Mouse (Mus musculus) midbrain, embryonic 15.5 days (tissue): ENCODE results near the gene Tbccd1. TPM values are rescaled to one million over a fixed set of nuclear protein-coding genes. Genes with fewer than 3 reads are reported as not detected.

ENCODE experiments used
- ATAC-seq: fragments of 200-750 bp; cut with Nextera tagmentation; replicated peaks from 2 replicates; pipeline ENCODE4 v1.8.0; 2017; ENCODE audit warnings: moderate TSS enrichment
- H3K27ac ChIP-seq: fragments of 300-500 bp; sonication (generic); 2 replicates; pipeline ENCODE4 v1.5.1; 2015; ENCODE audit warnings: mild to moderate bottlenecking, inconsistent platforms
- H3K27me3 ChIP-seq: fragments of 300-500 bp; sonication (generic); replicated peaks from 2 replicates; pipeline ENCODE4 v1.6.1; 2015; ENCODE audit warnings: inconsistent platforms
- H3K36me3 ChIP-seq: fragments of 300-500 bp; sonication (generic); replicated peaks from 2 replicates; pipeline ENCODE4 v1.6.1; 2015; ENCODE audit warnings: inconsistent platforms
- H3K4me1 ChIP-seq: fragments of 300-500 bp; sonication (generic); 2 replicates; pipeline ENCODE4 v1.6.1; 2015; ENCODE audit warnings: inconsistent platforms
- H3K4me2 ChIP-seq: fragments of 300-500 bp; sonication (generic); 2 replicates; pipeline ENCODE4 v1.6.1; 2015; ENCODE audit warnings: inconsistent platforms, mild to moderate bottlenecking, moderate library complexity
- H3K4me3 ChIP-seq: fragments of 300-500 bp; sonication (generic); 2 replicates; pipeline ENCODE4 v1.5.1; 2015; ENCODE audit warnings: mild to moderate bottlenecking, inconsistent platforms
- H3K9ac ChIP-seq: fragments of 300-500 bp; sonication (generic); 2 replicates; pipeline ENCODE4 v1.6.1; 2015; ENCODE audit warnings: mild to moderate bottlenecking, inconsistent platforms
- H3K9me3 ChIP-seq: fragments of 300-500 bp; sonication (generic); 2 replicates; pipeline ENCODE4 v1.6.1; 2016; ENCODE audit warnings: inconsistent platforms
- WGBS: fragments of 180-500 bp; shearing (Covaris S2); methylation state at CpG from one replicate; pipeline ENCODE4 v1.1.7; 2015; ENCODE audit warnings: mixed read lengths; 5-methylcytosine and 5-hydroxymethylcytosine counted together
- polyA plus RNA-seq: library from polyadenylated mRNA; unstranded; fragments of >200 nt; fragmentation: Nextera tagmentation; extraction: Ambion mirVana; gene quantifications from 2 replicates; pipeline ENCODE4 v1.2.1, GENCODE M21; 2015

The Tbccd1 gene
- polyA plus RNA-seq, 1 experiment from 2014 or later = 22.8 TPM

DNA sequence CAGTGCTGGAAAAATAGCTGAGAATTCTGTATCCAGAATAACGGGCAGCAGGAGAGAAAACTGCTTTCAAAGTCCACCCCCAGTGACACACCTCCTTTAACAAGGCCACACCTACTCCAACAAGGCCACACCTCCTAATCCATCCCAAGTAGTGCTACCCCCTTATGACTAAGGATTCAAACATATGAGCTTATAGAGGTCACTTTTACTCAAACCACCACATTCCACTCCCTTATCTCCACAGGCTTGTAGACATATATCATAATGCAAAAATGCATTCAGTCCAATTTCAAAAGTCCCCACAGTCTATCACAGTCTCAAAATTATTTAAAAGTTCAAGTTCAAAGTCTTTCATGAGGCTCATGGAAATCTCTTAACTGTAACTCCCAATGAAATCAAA lies 9.8 kb downstream of the Tbccd1 start:
- Histone ChIP-seq H3K36me3 (no peaks in the 10 kb centered on the region), H3K4me1 (peaks cover 13% of the 10 kb centered on the region), H3K4me2 (no peak overlapping the region), H3K9ac (no peak overlapping the region), H3K4me3 (no peak overlapping the region), H3K27ac (no peak overlapping the region), H3K27me3 (no peaks in the 10 kb centered on the region), H3K9me3 (no peaks in the 10 kb centered on the region)
- no peak for ATAC-seq
- 95% methylated on average over 1 of the region's 1 CpGs for WGBS

DNA sequence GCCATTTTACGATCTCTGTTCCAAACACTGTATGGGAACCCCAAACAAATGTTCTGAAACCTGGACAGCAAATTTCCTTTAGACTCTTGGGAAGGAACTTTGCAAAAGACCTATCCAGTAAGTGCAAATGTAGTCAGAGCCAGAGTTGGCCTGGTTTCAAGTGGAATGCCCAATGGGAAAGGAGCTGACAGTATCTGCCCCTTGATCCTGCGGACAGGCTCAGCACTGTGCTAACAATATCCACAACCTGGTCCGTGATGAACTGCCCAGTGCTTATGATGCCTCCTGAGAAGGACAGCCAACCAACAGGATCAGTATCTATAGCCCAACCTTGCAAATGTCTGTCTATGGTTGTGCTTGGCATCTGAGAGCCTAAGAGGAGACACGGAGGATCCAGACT lies 12.0 kb downstream of the Tbccd1 start:
- Histone ChIP-seq H3K4me2 (no peak overlapping the region), H3K9me3 (no peaks in the 10 kb centered on the region), H3K27ac (no peak overlapping the region), H3K4me1 (peaks cover 13% of the 10 kb centered on the region), H3K4me3 (no peak overlapping the region), H3K9ac (no peak overlapping the region), H3K27me3 (no peaks in the 10 kb centered on the region), H3K36me3 (no peaks in the 10 kb centered on the region)
- no peak for ATAC-seq
- WGBS = 87% methylated on average over 4 of the region's 4 CpGs

GRCm38 (mm10) chr16:22844834-22845233 lies 12.6 kb downstream of the Tbccd1 start:
- H3K4me2 ChIP-seq = peak overlapping the region; percentile 97
- no peaks in the 10 kb centered on the region for H3K27me3 ChIP-seq
- peak overlapping the region; percentile 62 for H3K4me3 ChIP-seq
- WGBS = 80% methylated on average over 5 of the region's 5 CpGs
- H3K9ac ChIP-seq = peak overlapping the region; percentile 78
- H3K4me1 ChIP-seq = peaks cover 13% of the 10 kb centered on the region
- H3K27ac ChIP-seq = peak overlapping the region; percentile 63
- ATAC-seq = peak; percentile 38; the same call in 1 of the 2 replicates
- no peaks in the 10 kb centered on the region for H3K36me3 ChIP-seq
- H3K9me3 ChIP-seq = no peaks in the 10 kb centered on the region

GRCm38 (mm10) chr16:22844061-22844801 lies 13.2 kb downstream of the Tbccd1 start:
- Histone ChIP-seq H3K4me1 (peaks cover 13% of the 10 kb centered on the region), H3K27ac (peak overlapping the region; percentile 63), H3K27me3 (no peaks in the 10 kb centered on the region), H3K9me3 (no peaks in the 10 kb centered on the region), H3K4me2 (peak overlapping the region; percentile 97), H3K36me3 (no peaks in the 10 kb centered on the region), H3K4me3 (peak overlapping the region; percentile 62), H3K9ac (peak overlapping the region; percentile 78)
- 5% methylated on average over 25 of the region's 26 CpGs for WGBS
- ATAC-seq = peak; percentile 98

- Histone ChIP-seq H3K9me3 (no peaks in the 10 kb centered on the region), H3K27ac (no peak overlapping the region), H3K4me3 (no peak overlapping the region), H3K9ac (no peak overlapping the region), H3K27me3 (no peaks in the 10 kb centered on the region), H3K4me1 (peaks cover 13% of the 10 kb centered on the region), H3K4me2 (no peak overlapping the region), H3K36me3 (no peaks in the 10 kb centered on the region)
- WGBS = 91% methylated on average over 5 of the region's 5 CpGs
- ATAC-seq = no peak
Observed at GRCm38 (mm10) chr16:22842871-22843270, 14.6 kb downstream of the Tbccd1 start.

DNA sequence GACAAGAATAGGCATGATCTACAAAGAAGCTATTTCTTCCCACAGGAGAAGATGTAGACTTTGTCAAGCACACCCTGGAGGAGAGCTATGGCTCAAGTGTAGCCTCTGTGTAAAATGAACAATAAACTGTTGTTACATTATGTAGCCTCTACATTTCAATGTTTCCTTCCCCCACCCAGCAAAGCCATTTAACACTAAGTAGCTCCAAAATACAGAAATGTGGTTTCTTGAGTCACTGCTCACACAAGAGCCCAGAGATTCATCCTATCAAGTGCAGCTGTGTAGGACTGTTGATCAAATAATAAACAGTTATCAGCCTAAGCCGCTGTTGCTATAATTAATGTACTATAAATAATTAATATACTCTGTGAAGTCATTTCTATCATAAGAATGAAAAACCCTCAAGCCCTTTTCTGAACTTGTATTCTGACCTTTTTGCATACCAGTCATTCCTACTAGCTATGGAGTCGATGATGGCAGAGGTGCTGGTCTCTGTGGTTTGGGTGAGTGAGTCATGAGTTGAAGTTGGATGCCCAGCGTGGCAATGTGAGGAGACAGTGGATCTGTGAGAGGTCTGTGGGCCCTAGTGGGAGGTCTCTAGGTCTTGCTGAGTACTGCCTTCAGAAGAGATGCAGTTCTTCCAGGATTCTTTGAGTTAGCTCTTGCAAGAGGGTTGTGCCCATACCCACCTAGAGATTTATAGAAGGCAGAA lies 18.2 kb downstream of the Tbccd1 start:
- Histone ChIP-seq H3K4me3 (no peak overlapping the region), H3K4me1 (peaks cover 6% of the 10 kb centered on the region), H3K27ac (no peak overlapping the region), H3K9me3 (no peaks in the 10 kb centered on the region), H3K4me2 (no peak overlapping the region), H3K36me3 (no peaks in the 10 kb centered on the region), H3K27me3 (no peaks in the 10 kb centered on the region), H3K9ac (no peak overlapping the region)
- 96% methylated on average over 3 of the region's 3 CpGs for WGBS
- no peak for ATAC-seq

DNA sequence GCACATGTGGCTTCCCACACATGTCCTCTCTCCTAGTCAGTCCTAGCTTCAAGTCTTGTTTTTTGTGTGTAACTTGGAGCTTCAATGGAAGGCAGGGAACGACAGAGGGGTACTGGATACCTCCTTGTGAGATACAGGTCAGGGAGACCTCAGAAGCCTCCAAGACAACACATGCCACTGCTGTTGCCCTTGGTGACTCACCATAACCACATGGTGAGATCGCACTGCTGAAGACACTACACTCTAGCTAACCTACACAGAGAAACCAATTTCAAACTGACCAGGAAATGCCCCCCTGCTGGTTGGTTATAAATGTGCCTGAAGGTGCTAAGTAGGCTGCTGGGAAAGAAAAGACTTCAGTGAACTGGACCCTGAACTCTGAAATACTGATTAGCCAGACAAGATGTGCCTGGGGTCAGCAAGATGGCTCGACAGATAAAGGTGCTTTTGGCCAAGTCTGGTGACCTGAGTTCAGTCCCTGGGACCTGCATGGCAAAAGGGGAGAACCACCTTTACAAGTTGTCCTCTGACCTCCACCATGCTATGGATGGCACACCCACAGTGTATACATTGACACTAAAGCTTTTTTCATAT lies 24.4 kb downstream of the Tbccd1 start:
- H3K9ac ChIP-seq = no peak overlapping the region
- WGBS = 92% methylated on average over 3 of the region's 3 CpGs
- no peaks in the 10 kb centered on the region for H3K4me1 ChIP-seq
- no peak for ATAC-seq
- no peaks in the 10 kb centered on the region for H3K27me3 ChIP-seq
- no peak overlapping the region for H3K27ac ChIP-seq
- no peaks in the 10 kb centered on the region for H3K9me3 ChIP-seq
- H3K4me3 ChIP-seq = no peak overlapping the region
- H3K36me3 ChIP-seq = no peaks in the 10 kb centered on the region; the same call in 1 of the 2 replicates
- no peak overlapping the region for H3K4me2 ChIP-seq

GRCm38 (mm10) chr16:22820731-22821130 lies 36.7 kb downstream of the Tbccd1 start:
- H3K9me3 ChIP-seq = no peaks in the 10 kb centered on the region
- 47% methylated on average over 8 of the region's 8 CpGs for WGBS
- H3K4me2 ChIP-seq = no peak overlapping the region
- no peak overlapping the region for H3K4me3 ChIP-seq
- H3K36me3 ChIP-seq = peaks cover 6% of the 10 kb centered on the region; the same call in 1 of the 2 replicates
- ATAC-seq = peak; percentile 58; the same call in 1 of the 2 replicates
- H3K4me1 ChIP-seq = no peaks in the 10 kb centered on the region
- H3K27ac ChIP-seq = no peak overlapping the region
- no peaks in the 10 kb centered on the region for H3K27me3 ChIP-seq
- H3K9ac ChIP-seq = no peak overlapping the region

GRCm38 (mm10) chr16:22811477-22811876 lies 46.0 kb downstream of the Tbccd1 start, which contains the start of gene Crygs:
TSS of gene Crygs (minus strand) at chr16:22811577.
- no peaks in the 10 kb centered on the region for H3K4me1 ChIP-seq
- H3K27me3 ChIP-seq = peaks cover 15% of the 10 kb centered on the region
- H3K4me3 ChIP-seq = no peak within 1 kb of the TSS
- no peak for ATAC-seq
- no peak within 1 kb of the TSS for H3K27ac ChIP-seq
- no peak within 1 kb of the TSS for H3K9ac ChIP-seq
- 77% methylated on average over 2 of the region's 2 CpGs for WGBS
- no peak within 1 kb of the TSS for H3K4me2 ChIP-seq
- H3K36me3 ChIP-seq = no peaks in the 10 kb centered on the region
- H3K9me3 ChIP-seq = no peaks in the 10 kb centered on the region

GRCm38 (mm10) chr16:22807468-22808070 lies 49.9 kb downstream of the Tbccd1 start:
- H3K36me3 ChIP-seq = no peaks in the 10 kb centered on the region
- ATAC-seq = 0 out of 2 replicates have a peak, but pooled peaks have one; percentile 52
- H3K27ac ChIP-seq = no peak overlapping the region
- H3K27me3 ChIP-seq = peaks cover 23% of the 10 kb centered on the region
- no peak overlapping the region for H3K9ac ChIP-seq
- H3K4me3 ChIP-seq = no peak overlapping the region
- WGBS = 12% methylated on average over 17 of the region's 17 CpGs
- no peaks in the 10 kb centered on the region for H3K9me3 ChIP-seq
- H3K4me2 ChIP-seq = peak overlapping the region; percentile 34
- no peaks in the 10 kb centered on the region for H3K4me1 ChIP-seq

DNA sequence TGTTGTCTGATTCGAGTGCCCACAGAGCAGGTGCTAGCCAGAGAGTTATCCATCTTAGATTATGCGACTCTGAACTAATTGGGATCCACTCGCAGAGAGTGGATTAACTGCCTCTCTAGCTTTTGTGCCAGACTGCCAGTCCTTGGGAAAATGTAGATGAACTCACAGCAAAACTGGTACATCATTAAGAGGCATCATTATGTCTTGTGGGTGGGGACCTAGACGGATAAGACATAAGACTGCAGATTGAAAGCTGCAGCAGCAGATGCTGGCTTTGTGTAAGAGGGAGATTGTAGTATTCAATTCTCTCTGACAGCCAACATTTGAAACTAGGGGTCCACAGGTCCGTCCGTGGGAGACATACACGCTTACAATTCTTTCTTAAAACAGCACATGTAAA lies 54.7 kb downstream of the Tbccd1 start:
- 58% methylated on average over 7 of the region's 7 CpGs for WGBS
- H3K9me3 ChIP-seq = no peaks in the 10 kb centered on the region
- ATAC-seq = no peak
- no peak overlapping the region for H3K9ac ChIP-seq
- H3K4me2 ChIP-seq = no peak overlapping the region
- H3K36me3 ChIP-seq = no peaks in the 10 kb centered on the region
- no peak overlapping the region for H3K4me3 ChIP-seq
- peaks cover 28% of the 10 kb centered on the region for H3K27me3 ChIP-seq
- no peak overlapping the region for H3K27ac ChIP-seq
- peaks cover 4% of the 10 kb centered on the region; the same call in 1 of the 2 replicates for H3K4me1 ChIP-seq

- H3K4me2 ChIP-seq = no peak overlapping the region
- H3K4me1 ChIP-seq = peaks cover 4% of the 10 kb centered on the region; the same call in 1 of the 2 replicates
- peaks cover 37% of the 10 kb centered on the region for H3K27me3 ChIP-seq
- H3K36me3 ChIP-seq = no peaks in the 10 kb centered on the region
- H3K9ac ChIP-seq = no peak overlapping the region
- ATAC-seq = 0 out of 2 replicates have a peak, but pooled peaks have one; percentile 35
- no peaks in the 10 kb centered on the region for H3K9me3 ChIP-seq
- 6% methylated on average over 5 of the region's 5 CpGs for WGBS
- H3K27ac ChIP-seq = no peak overlapping the region
- no peak overlapping the region for H3K4me3 ChIP-seq
Observed at GRCm38 (mm10) chr16:22800849-22801109, 56.7 kb downstream of the Tbccd1 start.
